26 mouse cellular contexts compared by ENCODE assay signal in genomic region chr11:94719216-94719615, GRCm38 (mm10). TPM values are rescaled to one million over a fixed set of nuclear protein-coding genes. Genes with fewer than 3 reads are reported as not detected.
DNase-seq lines count a peak whose midpoint lies in the region; ATAC-seq and TF ChIP-seq lines count a peak whose summit lies in the region.
"Had no signal": no experiment of that assay in that cellular context is flagged by ENCODE, and none has a peak within 500 bp of the region (broad histone marks: within the 10 kb centered on the region; RNA-seq: fewer than 3 reads in every experiment).

No protein-coding gene starts in this region.

- peaks cover 13% of the 10 kb centered on the region for H3K4me1 ChIP-seq in forebrain, embryonic 10.5 days

- H3ac ChIP-seq in myocyte (ENCODE audit: control insufficient read depth, insufficient read length) = no peak overlapping the region

- H3K27me3 ChIP-seq in myocyte (ENCODE audit: control insufficient read depth, insufficient read depth, insufficient read length) = no peaks in the 10 kb centered on the region
- 0 out of 2 replicates have a peak, but pooled peaks cover under 1% of the 10 kb centered on the region for H3K27me3 ChIP-seq in forebrain, embryonic 10.5 days (ENCODE audit: poor library complexity, severe bottlenecking)
- H3K27me3 ChIP-seq: embryonic facial prominence, embryonic 12.5 days; forebrain, embryonic 12.5 days; hindbrain, embryonic 12.5 days had no signal

- no peaks in the 10 kb centered on the region for H3K79me2 ChIP-seq in myocyte (ENCODE audit: control insufficient read depth, insufficient read depth)

- TF ChIP-seq POLR2A in myocyte (IDR thresholded peaks at IDR 0.05; ENCODE audit: insufficient read length, low read depth) = no peak

- 85% methylated on average over 2 of the region's 2 CpGs for WGBS in forebrain, embryonic 10.5 days

- ATAC-seq in frontal cortex, adult (ENCODE audit: low TSS enrichment) = no peak
- ATAC-seq: forebrain, postnatal 0 days; hindbrain, embryonic 16.5 days; inflammation-experienced regulatory T-cells, adult 6 months; Patski had no signal

- DNase-seq in 3T3-L1 (ENCODE audit: low read depth, low spot score) = peak; percentile 63
- peak; percentile 30 to 38 for DNase-seq in thymus, postnatal 10 days (ENCODE audit: low spot score in 2 of 2)
- DNase-seq in thymus, postnatal 4 days = peak; percentile 40
- no peak for DNase-seq in forebrain, embryonic 10.5 days (ENCODE audit: extremely low spot score, low spot score)
- DNase-seq in left cerebral cortex, postnatal 4 days = no peak
- DNase-seq: adrenal gland, postnatal 10 days; cerebellum, adult 11 months; cerebellum, adult 8-10 months; cerebellum, postnatal 14 days; forebrain, postnatal 0 days; gastrocnemius, adult 2 months; gastrocnemius, postnatal 25 days; heart, postnatal 4 days had no signal

- H3K4me2 ChIP-seq in myocyte (ENCODE audit: low read depth) = peak overlapping the region; percentile 10
- H3K4me2 ChIP-seq: embryonic facial prominence, embryonic 12.5 days; forebrain, embryonic 12.5 days; heart, embryonic 13.5 days; hindbrain, embryonic 12.5 days had no signal

- no peaks in the 10 kb centered on the region for H3K9me3 ChIP-seq in forebrain, embryonic 10.5 days
- H3K9me3 ChIP-seq: embryonic facial prominence, embryonic 12.5 days; forebrain, embryonic 12.5 days; heart, embryonic 13.5 days; hindbrain, embryonic 12.5 days had no signal

- H3K27ac ChIP-seq in forebrain, embryonic 10.5 days = no peak overlapping the region
- H3K27ac ChIP-seq: embryonic facial prominence, embryonic 12.5 days; forebrain, embryonic 12.5 days; gastrocnemius, adult 2 months; heart, embryonic 13.5 days; hindbrain, embryonic 12.5 days had no signal

- H3K36me3 ChIP-seq in myocyte (ENCODE audit: control insufficient read depth, insufficient read depth) = no peaks in the 10 kb centered on the region
- no peaks in the 10 kb centered on the region for H3K36me3 ChIP-seq in forebrain, embryonic 10.5 days (replicated peaks)
- H3K36me3 ChIP-seq: embryonic facial prominence, embryonic 12.5 days; forebrain, embryonic 12.5 days; heart, embryonic 13.5 days; hindbrain, embryonic 12.5 days had no signal

- intact Hi-C loops in left cerebral cortex, postnatal 4 days (cut with DNase I) = no loop called here

- no peak overlapping the region for H3K4me3 ChIP-seq in myocyte
- H3K4me3 ChIP-seq in forebrain, embryonic 10.5 days = no peak overlapping the region
- H3K4me3 ChIP-seq: embryonic facial prominence, embryonic 12.5 days; forebrain, embryonic 12.5 days; gastrocnemius, adult 2 months; heart, embryonic 13.5 days; hindbrain, embryonic 12.5 days had no signal

TF ChIP-seq in myocyte, 11 proteins besides CTCF, POLR2A, EP300 and RAD21:
- TF ChIP-seq MYOD1 (IDR thresholded peaks at IDR 0.05; ENCODE audit: control insufficient read depth in 1 of 3, insufficient read length in 2 of 3, low read depth in 2 of 3) (no peak), USF1 (IDR thresholded peaks at IDR 0.05; ENCODE audit: low read depth) (no peak), MAX (IDR thresholded peaks at IDR 0.05; ENCODE audit: low read depth) (no peak), POLR2AphosphoS2 (IDR thresholded peaks at IDR 0.05; ENCODE audit: insufficient read length, low read depth) (no peak), MYOG (IDR thresholded peaks at IDR 0.05; ENCODE audit: control insufficient read depth in 1 of 3, insufficient read depth in 1 of 3, insufficient read length in 2 of 3, low read depth in 2 of 3) (no peak), SRF (IDR thresholded peaks at IDR 0.05; ENCODE audit: control insufficient read depth, insufficient read length, low read depth) (no peak), E2F4 (IDR thresholded peaks at IDR 0.05; ENCODE audit: insufficient read depth) (no peak), REST (IDR thresholded peaks at IDR 0.05; ENCODE audit: insufficient read depth, insufficient read length) (no peak), TCF3 (IDR thresholded peaks at IDR 0.05; ENCODE audit: insufficient read length, low read depth) (no peak), CEBPB (IDR thresholded peaks at IDR 0.05; ENCODE audit: insufficient read depth, poor library complexity, severe bottlenecking) (no peak), TCF12 (IDR thresholded peaks at IDR 0.05; ENCODE audit: insufficient read depth, poor library complexity, severe bottlenecking) (no peak)

RNA-seq across cellular contexts. Expression of gene Gm11541, which starts 14.9 kb away (rescaled TPM):
- polyA plus RNA-seq in myocyte (2012; fragmentation: generic; extraction: Trizol) = not detected
- not detected in 2 replicates for polyA plus RNA-seq in forebrain, embryonic 10.5 days (2016; fragmentation: Nextera tagmentation; extraction: Ambion mirVana)
- not detected for total RNA-seq in left cerebral cortex, postnatal 4 days (2021)
- total RNA-seq: adrenal gland, postnatal 10 days; common myeloid progenitor, adult 5-6 weeks; forebrain, postnatal 0 days; gastrocnemius, adult 2 months; gastrocnemius, postnatal 25 days; granulocyte monocyte progenitor cell, adult 5-6 weeks; heart, adult 8-10 months; heart, postnatal 10 days; heart, postnatal 4 days had no signal
- polyA plus RNA-seq: forebrain, embryonic 12.5 days; forebrain, postnatal 0 days; heart, embryonic 13.5 days; inflammation-experienced regulatory T-cells, adult 6 months; Patski had no signal

RNA-seq across cellular contexts. Expression of gene Cdc34b, which starts 22.4 kb away (rescaled TPM):
- 0.11 TPM for polyA plus RNA-seq in myocyte (2012; fragmentation: generic; extraction: Trizol)
- 0.20 and 0.26 TPM in 2 replicates for polyA plus RNA-seq in forebrain, embryonic 10.5 days (2016; fragmentation: Nextera tagmentation; extraction: Ambion mirVana)
- not detected for total RNA-seq in left cerebral cortex, postnatal 4 days (2021)
- total RNA-seq: forebrain, postnatal 0 days; granulocyte monocyte progenitor cell, adult 5-6 weeks had no signal
- polyA plus RNA-seq: forebrain, postnatal 0 days; hindbrain, embryonic 16.5 days had no signal

RNA-seq across cellular contexts. Expression of gene Xylt2, which starts 41.9 kb away (rescaled TPM):
- 14.8 TPM for polyA plus RNA-seq in myocyte (2012; fragmentation: generic; extraction: Trizol)
- 14.4 and 15.2 TPM in 2 replicates for polyA plus RNA-seq in forebrain, embryonic 10.5 days (2016; fragmentation: Nextera tagmentation; extraction: Ambion mirVana)
- total RNA-seq in left cerebral cortex, postnatal 4 days (2021) = 10 to 100 TPM; 16.2 to 18.7 TPM

Comparison
In these comparisons a context has a peak if more than half of its experiments do, and no peak if none do; other contexts are left out.
1. DNase-seq: peak in 3T3-L1 (single experiment), thymus, postnatal 10 days (2 of 2) and thymus, postnatal 4 days (single experiment); none in forebrain, embryonic 10.5 days (single experiment) and left cerebral cortex, postnatal 4 days (single experiment).